In genomic region chr16:67619906-67620781, GRCm38 (mm10) we compare ENCODE assay signal across 8 mouse cellular contexts. TPM values are rescaled to one million over a fixed set of nuclear protein-coding genes. Genes with fewer than 3 reads are reported as not detected.
A peak's percentile ranks its signal among the peaks of the same experiment; 100 is the strongest.
DNase-seq lines count a peak whose midpoint lies in the region; ATAC-seq and TF ChIP-seq lines count a peak whose summit lies in the region.

No protein-coding gene starts in this region.

- H3K9ac ChIP-seq in forebrain, postnatal 0 days, result peak overlapping the region; percentile 81
- H3K9ac ChIP-seq in hindbrain, postnatal 0 days (replicated peaks; ENCODE audit: low read length), result peak overlapping the region; percentile 86

- no peaks in the 10 kb centered on the region for H3K27me3 ChIP-seq in forebrain, postnatal 0 days (ENCODE audit: insufficient read depth, low read length)
- H3K27me3 ChIP-seq in hindbrain, postnatal 0 days (ENCODE audit: insufficient read depth, low read length), result no peaks in the 10 kb centered on the region

- peak overlapping the region; percentile 58 for H3K4me2 ChIP-seq in forebrain, postnatal 0 days (ENCODE audit: low read depth)
- peak overlapping the region; percentile 77 for H3K4me2 ChIP-seq in hindbrain, postnatal 0 days (ENCODE audit: low read depth, low read length)

- WGBS in forebrain, postnatal 0 days, result under 1% methylated on average over 60 of the region's 61 CpGs
- under 1% methylated on average over 57 of the region's 61 CpGs for WGBS in hindbrain, postnatal 0 days

- DNase-seq in CD4-positive, CD25-positive, alpha-beta regulatory T cell, adult 2 months (ENCODE audit: low read depth, low spot score), result peak; percentile 1
- peak; percentile 90 for DNase-seq in cerebellum, adult 8-10 months
- peak; percentile 87 for DNase-seq in forebrain, postnatal 0 days
- peak; percentile 91 for DNase-seq in hindbrain, postnatal 0 days (ENCODE audit: low spot score)
- peak; percentile 80 to 89 for DNase-seq in left cerebral cortex, postnatal 10 days (ENCODE audit: extremely low spot score in 1 of 2, low spot score in 2 of 2)
- DNase-seq in right cerebral cortex, postnatal 10 days (ENCODE audit: low spot score in 2 of 2), result peak; percentile 91 to 92

- ATAC-seq in CD4-positive, CD25-positive, alpha-beta regulatory T cell, adult 4 months, result no peak
- peak; percentile 56 for ATAC-seq in forebrain, postnatal 0 days
- ATAC-seq in hindbrain, postnatal 0 days, result peak; percentile 58
- peak; percentile 27 for ATAC-seq in megakaryocyte progenitor cell, adult 5-6 weeks (replicated peaks; ENCODE audit: poor library complexity)

- TF ChIP-seq CTCF in forebrain, postnatal 0 days (IDR thresholded peaks at IDR 0.05; ENCODE audit: low read depth), result peak; percentile 54
- TF ChIP-seq CTCF in hindbrain, postnatal 0 days (IDR thresholded peaks at IDR 0.05; ENCODE audit: low read depth), result peak; percentile 52

- peak overlapping the region; percentile 72 for H3K4me3 ChIP-seq in forebrain, postnatal 0 days (ENCODE audit: low read depth, low read length)
- H3K4me3 ChIP-seq in hindbrain, postnatal 0 days (ENCODE audit: low read length), result peak overlapping the region; percentile 86

- intact Hi-C loops in left cerebral cortex, postnatal 10 days (cut with DNase I), result loop anchor here (5.0 kb wide), 1 partner anchor 533 kb away; no protein-coding TSS in a partner anchor

- H3K36me3 ChIP-seq in forebrain, postnatal 0 days (ENCODE audit: insufficient read depth), result no peaks in the 10 kb centered on the region
- no peaks in the 10 kb centered on the region for H3K36me3 ChIP-seq in hindbrain, postnatal 0 days (ENCODE audit: insufficient read depth, low read length)

- no peaks in the 10 kb centered on the region for H3K9me3 ChIP-seq in forebrain, postnatal 0 days (ENCODE audit: low read length)
- no peaks in the 10 kb centered on the region for H3K9me3 ChIP-seq in hindbrain, postnatal 0 days (ENCODE audit: low read length)

- peak overlapping the region; percentile 92 for H3K27ac ChIP-seq in forebrain, postnatal 0 days (ENCODE audit: low read depth, low read length)
- H3K27ac ChIP-seq in hindbrain, postnatal 0 days, result peak overlapping the region; percentile 94

- H3K4me1 ChIP-seq in forebrain, postnatal 0 days (ENCODE audit: insufficient read depth), result no peaks in the 10 kb centered on the region
- H3K4me1 ChIP-seq in hindbrain, postnatal 0 days (ENCODE audit: insufficient read depth, low read length), result no peaks in the 10 kb centered on the region

RNA-seq across cellular contexts. Expression of gene Cadm2, which starts 0.6 kb away (rescaled TPM):
- polyA plus RNA-seq in CD4-positive, CD25-positive, alpha-beta regulatory T cell, adult 4 months (2017; shearing (Covaris generic)), result under 1 TPM in 1 of 2 experiments, not detected in 1; 0.38 TPM
- 56.0 and 63.3 TPM in 2 replicates for total RNA-seq in forebrain, postnatal 0 days (2014; rRNA removed)
- polyA plus RNA-seq in forebrain, postnatal 0 days (2015; fragmentation: Nextera tagmentation; extraction: Ambion mirVana), result 41.5 and 58.9 TPM in 2 replicates
- 78.2 and 88.0 TPM in 2 replicates for total RNA-seq in hindbrain, postnatal 0 days (2014; rRNA removed)
- polyA plus RNA-seq in hindbrain, postnatal 0 days (2015; fragmentation: Nextera tagmentation; extraction: Ambion mirVana), result 67.3 and 71.6 TPM in 2 replicates
- total RNA-seq in left cerebral cortex, postnatal 10 days (2021), result 100 to 1,000 TPM; 299 to 327 TPM
- not detected in 2 replicates for total RNA-seq in megakaryocyte progenitor cell, adult 5-6 weeks (2015)
- total RNA-seq in megakaryocyte progenitor cell, adult 5-6 weeks (2017), result not detected in 2 replicates

Comparison
In these comparisons a context has a peak if more than half of its experiments do, and no peak if none do; other contexts are left out.
1. DNase-seq: peak in every context shown above with its lines; median percentile 92 in right cerebral cortex, postnatal 10 days; 91 in hindbrain, postnatal 0 days; 90 in cerebellum, adult 8-10 months; 87 in forebrain, postnatal 0 days; 84 in left cerebral cortex, postnatal 10 days; 1 in CD4-positive, CD25-positive, alpha-beta regulatory T cell, adult 2 months.
2. RNA of gene Cadm2, which starts 0.6 kb away (total RNA-seq): 299 to 327 TPM in left cerebral cortex, postnatal 10 days, 78.2 to 88.0 TPM in hindbrain, postnatal 0 days and 56.0 to 63.3 TPM in forebrain, postnatal 0 days; not detected in megakaryocyte progenitor cell, adult 5-6 weeks; every median in the first group is over 10 times any median in the second.